Mouse (Mus musculus): Measurements from ENCODE around the gene Lrp5. TPM values are rescaled to one million over a fixed set of nuclear protein-coding genes. Genes with fewer than 3 reads are reported as not detected.
"Not testable (repeated sequence)": the region's sequence is repeated elsewhere in the genome, so short reads cannot be mapped to it uniquely, and the experiment has no call there.

The Lrp5 gene
- polyA plus RNA-seq, 1 experiment = 35.9 TPM

GRCm38 (mm10) chr19:3666632-3667031 lies 19.7 kb downstream of the Lrp5 start:
- peaks cover 55% of the 10 kb centered on the region for H3K4me1 ChIP-seq (replicated peaks; ENCODE audit: control insufficient read depth, insufficient read depth, low read length)
- WGBS = 77% methylated on average over 2 of the region's 2 CpGs
- H3K27me3 ChIP-seq (ENCODE audit: control insufficient read depth, insufficient read depth, low read length) = no peaks in the 10 kb centered on the region
- DNase-seq = no peak
- TF ChIP-seq POLR2A (IDR thresholded peaks at IDR 0.05; ENCODE audit: control insufficient read depth, extremely low read depth, insufficient read depth, low read length, poor library complexity) (no peak), CTCF (IDR thresholded peaks at IDR 0.05; ENCODE audit: borderline replicate concordance, control insufficient read depth, extremely low read depth, insufficient read depth, low read length, poor library complexity) (no peak)
- no peak overlapping the region for H3K4me3 ChIP-seq (ENCODE audit: control insufficient read depth, insufficient read depth, low read length)
- no peaks in the 10 kb centered on the region for H3K36me3 ChIP-seq (ENCODE audit: control insufficient read depth, insufficient read depth, low read length)
- no peak overlapping the region; the same call in 1 of the 2 replicates for H3K27ac ChIP-seq (ENCODE audit: control insufficient read depth, insufficient read depth, low read length)

- peak; percentile 46 for DNase-seq
- no peaks in the 10 kb centered on the region for H3K27me3 ChIP-seq (ENCODE audit: control insufficient read depth, insufficient read depth, low read length)
- peaks cover 55% of the 10 kb centered on the region for H3K4me1 ChIP-seq (replicated peaks; ENCODE audit: control insufficient read depth, insufficient read depth, low read length)
- H3K36me3 ChIP-seq (ENCODE audit: control insufficient read depth, insufficient read depth, low read length) = no peaks in the 10 kb centered on the region
- no peak for TF ChIP-seq CTCF (IDR thresholded peaks at IDR 0.05; ENCODE audit: borderline replicate concordance, control insufficient read depth, extremely low read depth, insufficient read depth, low read length, poor library complexity)
- TF ChIP-seq POLR2A (IDR thresholded peaks at IDR 0.05; ENCODE audit: control insufficient read depth, extremely low read depth, insufficient read depth, low read length, poor library complexity) = no peak
- no peak overlapping the region for H3K4me3 ChIP-seq (ENCODE audit: control insufficient read depth, insufficient read depth, low read length)
- 13% methylated on average over 5 of the region's 5 CpGs for WGBS
- no peak overlapping the region for H3K27ac ChIP-seq (ENCODE audit: control insufficient read depth, insufficient read depth, low read length)
Observed at GRCm38 (mm10) chr19:3665510-3665909, 20.9 kb downstream of the Lrp5 start.

- Histone ChIP-seq H3K4me3 (ENCODE audit: control insufficient read depth, insufficient read depth, low read length) (no peak overlapping the region), H3K4me1 (replicated peaks; ENCODE audit: control insufficient read depth, insufficient read depth, low read length) (peaks cover 42% of the 10 kb centered on the region), H3K27ac (ENCODE audit: control insufficient read depth, insufficient read depth, low read length) (no peak overlapping the region), H3K27me3 (ENCODE audit: control insufficient read depth, insufficient read depth, low read length) (no peaks in the 10 kb centered on the region), H3K36me3 (ENCODE audit: control insufficient read depth, insufficient read depth, low read length) (no peaks in the 10 kb centered on the region)
- TF ChIP-seq POLR2A (IDR thresholded peaks at IDR 0.05; ENCODE audit: control insufficient read depth, extremely low read depth, insufficient read depth, low read length, poor library complexity) (no peak), CTCF (IDR thresholded peaks at IDR 0.05; ENCODE audit: borderline replicate concordance, control insufficient read depth, extremely low read depth, insufficient read depth, low read length, poor library complexity) (no peak)
- WGBS = 98% methylated on average over 4 of the region's 4 CpGs
- no peak for DNase-seq
Observed at GRCm38 (mm10) chr19:3657947-3658346, 28.4 kb downstream of the Lrp5 start.

- not testable (repeated sequence) for H3K27ac ChIP-seq (ENCODE audit: control insufficient read depth, insufficient read depth, low read length); DNase-seq; H3K36me3 ChIP-seq (ENCODE audit: control insufficient read depth, insufficient read depth, low read length); H3K27me3 ChIP-seq (ENCODE audit: control insufficient read depth, insufficient read depth, low read length); H3K4me3 ChIP-seq (ENCODE audit: control insufficient read depth, insufficient read depth, low read length)
- H3K4me1 ChIP-seq (replicated peaks; ENCODE audit: control insufficient read depth, insufficient read depth, low read length) = peaks cover 42% of the 10 kb centered on the region
- 96% methylated on average over 4 of the region's 4 CpGs for WGBS
Observed at GRCm38 (mm10) chr19:3657065-3657464, 29.3 kb downstream of the Lrp5 start.

- WGBS = 29% methylated on average over 1 of the region's 1 CpGs
- no peak for DNase-seq
- Histone ChIP-seq H3K4me1 (replicated peaks; ENCODE audit: control insufficient read depth, insufficient read depth, low read length) (peaks cover 42% of the 10 kb centered on the region), H3K4me3 (ENCODE audit: control insufficient read depth, insufficient read depth, low read length) (no peak overlapping the region), H3K36me3 (ENCODE audit: control insufficient read depth, insufficient read depth, low read length) (peaks cover 7% of the 10 kb centered on the region), H3K27me3 (ENCODE audit: control insufficient read depth, insufficient read depth, low read length) (no peaks in the 10 kb centered on the region), H3K27ac (ENCODE audit: control insufficient read depth, insufficient read depth, low read length) (peak overlapping the region; percentile 36; the same call in 1 of the 2 replicates)
- TF ChIP-seq CTCF (IDR thresholded peaks at IDR 0.05; ENCODE audit: borderline replicate concordance, control insufficient read depth, extremely low read depth, insufficient read depth, low read length, poor library complexity) (no peak), POLR2A (IDR thresholded peaks at IDR 0.05; ENCODE audit: control insufficient read depth, extremely low read depth, insufficient read depth, low read length, poor library complexity) (no peak)
Observed at GRCm38 (mm10) chr19:3656144-3656543, 30.2 kb downstream of the Lrp5 start.

- TF ChIP-seq CTCF (IDR thresholded peaks at IDR 0.05; ENCODE audit: borderline replicate concordance, control insufficient read depth, extremely low read depth, insufficient read depth, low read length, poor library complexity) (no peak), POLR2A (IDR thresholded peaks at IDR 0.05; ENCODE audit: control insufficient read depth, extremely low read depth, insufficient read depth, low read length, poor library complexity) (no peak)
- no peaks in the 10 kb centered on the region for H3K27me3 ChIP-seq (ENCODE audit: control insufficient read depth, insufficient read depth, low read length)
- H3K4me1 ChIP-seq (replicated peaks; ENCODE audit: control insufficient read depth, insufficient read depth, low read length) = peaks cover 38% of the 10 kb centered on the region
- DNase-seq = peak; percentile 50
- H3K36me3 ChIP-seq (ENCODE audit: control insufficient read depth, insufficient read depth, low read length) = peaks cover 7% of the 10 kb centered on the region
- H3K27ac ChIP-seq (ENCODE audit: control insufficient read depth, insufficient read depth, low read length) = peak overlapping the region; percentile 68
- 5% methylated on average over 4 of the region's 4 CpGs for WGBS
- no peak overlapping the region for H3K4me3 ChIP-seq (ENCODE audit: control insufficient read depth, insufficient read depth, low read length)
Observed at GRCm38 (mm10) chr19:3654940-3655339, 31.4 kb downstream of the Lrp5 start.

- no peaks in the 10 kb centered on the region for H3K27me3 ChIP-seq (ENCODE audit: control insufficient read depth, insufficient read depth, low read length)
- H3K27ac ChIP-seq (ENCODE audit: control insufficient read depth, insufficient read depth, low read length) = peak overlapping the region; percentile 25; the same call in 1 of the 2 replicates
- H3K4me3 ChIP-seq (ENCODE audit: control insufficient read depth, insufficient read depth, low read length) = no peak overlapping the region
- TF ChIP-seq POLR2A (IDR thresholded peaks at IDR 0.05; ENCODE audit: control insufficient read depth, extremely low read depth, insufficient read depth, low read length, poor library complexity) = 0 out of 2 replicates have a peak, but pooled peaks have one; percentile 23
- TF ChIP-seq CTCF (IDR thresholded peaks at IDR 0.05; ENCODE audit: borderline replicate concordance, control insufficient read depth, extremely low read depth, insufficient read depth, low read length, poor library complexity) = no peak
- H3K36me3 ChIP-seq (ENCODE audit: control insufficient read depth, insufficient read depth, low read length) = peaks cover 7% of the 10 kb centered on the region
- peaks cover 30% of the 10 kb centered on the region for H3K4me1 ChIP-seq (replicated peaks; ENCODE audit: control insufficient read depth, insufficient read depth, low read length)
- 81% methylated on average over 5 of the region's 5 CpGs for WGBS
- DNase-seq = no peak
Observed at GRCm38 (mm10) chr19:3654058-3654457, 32.3 kb downstream of the Lrp5 start.
